Mouse (Mus musculus): ENCODE measurements at regions not wholly inside any gene's neighbourhood (a gene's known extent, or its start where the extent isn't known, plus 50 kb on each side); places are given as distances from the start of the nearest gene placed in this dataset.

DNA sequence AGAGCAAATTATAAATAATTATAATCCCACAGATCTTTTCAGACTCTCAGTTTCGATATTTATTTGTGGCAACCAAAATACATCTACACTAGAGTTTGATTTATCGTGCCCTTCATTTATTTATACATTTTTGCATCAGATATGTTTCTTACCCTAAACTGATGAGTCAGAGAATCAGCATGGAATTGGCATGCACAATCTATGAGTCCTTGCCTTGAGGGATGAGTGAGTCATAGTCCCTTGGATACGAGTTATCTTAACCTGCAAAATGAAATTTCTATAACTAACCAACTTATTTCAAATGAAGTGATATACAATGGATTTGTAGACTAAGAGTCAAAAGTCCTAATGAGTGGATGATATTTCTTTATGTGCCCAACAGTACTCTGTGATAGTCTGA lies 449.9 kb upstream of the Cypt12 start:
- 81% methylated on average over 3 of the region's 3 CpGs for WGBS
- no peak for TF ChIP-seq CTCF (IDR thresholded peaks at IDR 0.05; ENCODE audit: low read depth)

GRCm38 (mm10) chr3:17501556-17501955 lies 446.7 kb upstream of the Cypt12 start:
- TF ChIP-seq CTCF (IDR thresholded peaks at IDR 0.05; ENCODE audit: low read depth) = no peak
- Histone ChIP-seq H3K36me3 (ENCODE audit: insufficient read depth, low read length) (no peaks in the 10 kb centered on the region), H3K27me3 (ENCODE audit: insufficient read depth, low read length) (no peaks in the 10 kb centered on the region), H3K4me2 (ENCODE audit: low read length) (no peak overlapping the region), H3K9ac (ENCODE audit: low read depth, low read length) (no peak overlapping the region), H3K4me3 (replicated peaks; ENCODE audit: low read depth, low read length) (no peak overlapping the region), H3K27ac (no peak overlapping the region), H3K4me1 (replicated peaks; ENCODE audit: insufficient read depth, low read length) (no peaks in the 10 kb centered on the region), H3K9me3 (replicated peaks; ENCODE audit: low read length) (no peaks in the 10 kb centered on the region)
- ATAC-seq (replicated peaks; ENCODE audit: low FRiP score, low read depth) (no peak), DNase-seq (ENCODE audit: low spot score) (no peak)
- 69% methylated on average over 2 of the region's 2 CpGs for WGBS

More for the DNA sequence above, 449.9 kb upstream of the Cypt12 start:
- Histone ChIP-seq H3K27me3 (ENCODE audit: insufficient read depth, low read length) (no peaks in the 10 kb centered on the region), H3K9me3 (replicated peaks; ENCODE audit: low read length) (no peaks in the 10 kb centered on the region), H3K4me1 (replicated peaks; ENCODE audit: insufficient read depth, low read length) (no peaks in the 10 kb centered on the region), H3K4me3 (replicated peaks; ENCODE audit: low read depth, low read length) (no peak overlapping the region), H3K4me2 (ENCODE audit: low read length) (no peak overlapping the region), H3K36me3 (ENCODE audit: insufficient read depth, low read length) (no peaks in the 10 kb centered on the region), H3K27ac (no peak overlapping the region), H3K9ac (ENCODE audit: low read depth, low read length) (no peak overlapping the region)
- DNase-seq (ENCODE audit: low spot score) (no peak), ATAC-seq (replicated peaks; ENCODE audit: low FRiP score, low read depth) (no peak)

DNA sequence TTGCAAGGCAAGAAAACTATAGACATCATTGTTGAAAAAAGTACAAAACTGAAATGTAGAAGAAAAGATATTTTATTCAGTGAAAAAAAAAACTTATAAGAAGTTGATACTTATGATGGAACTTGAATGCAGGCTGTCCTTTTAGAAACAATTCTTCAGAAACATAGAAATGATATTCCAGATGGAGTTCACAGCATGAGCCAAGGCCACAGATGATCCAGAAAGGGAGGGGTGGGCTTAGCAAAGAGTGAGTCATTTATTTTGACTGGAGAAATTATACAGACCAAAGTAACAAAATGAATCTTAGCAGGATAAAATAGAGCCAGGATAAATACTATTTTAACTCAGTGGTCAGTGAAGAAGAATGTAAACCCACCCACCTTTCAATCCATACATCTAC lies 406.9 kb upstream of the Cypt12 start:
- no peak for ATAC-seq (replicated peaks; ENCODE audit: low FRiP score, low read depth)
- no peak overlapping the region for H3K27ac ChIP-seq
- H3K9ac ChIP-seq (ENCODE audit: low read depth, low read length) = no peak overlapping the region
- no peak for DNase-seq (ENCODE audit: low spot score)
- H3K4me1 ChIP-seq (replicated peaks; ENCODE audit: insufficient read depth, low read length) = no peaks in the 10 kb centered on the region
- TF ChIP-seq CTCF (IDR thresholded peaks at IDR 0.05; ENCODE audit: low read depth) = no peak
- no peaks in the 10 kb centered on the region for H3K27me3 ChIP-seq (ENCODE audit: insufficient read depth, low read length)
- H3K9me3 ChIP-seq (replicated peaks; ENCODE audit: low read length) = no peaks in the 10 kb centered on the region
- H3K4me3 ChIP-seq (replicated peaks; ENCODE audit: low read depth, low read length) = no peak overlapping the region
- no peaks in the 10 kb centered on the region for H3K36me3 ChIP-seq (ENCODE audit: insufficient read depth, low read length)
- H3K4me2 ChIP-seq (ENCODE audit: low read length) = no peak overlapping the region

- Histone ChIP-seq H3K4me1 (replicated peaks; ENCODE audit: insufficient read depth, low read length) (no peaks in the 10 kb centered on the region), H3K4me3 (replicated peaks; ENCODE audit: low read depth, low read length) (no peak overlapping the region), H3K4me2 (ENCODE audit: low read length) (no peak overlapping the region), H3K36me3 (ENCODE audit: insufficient read depth, low read length) (no peaks in the 10 kb centered on the region), H3K9me3 (replicated peaks; ENCODE audit: low read length) (no peaks in the 10 kb centered on the region), H3K27me3 (ENCODE audit: insufficient read depth, low read length) (no peaks in the 10 kb centered on the region), H3K9ac (ENCODE audit: low read depth, low read length) (no peak overlapping the region), H3K27ac (no peak overlapping the region)
- DNase-seq (ENCODE audit: low spot score) (no peak), ATAC-seq (replicated peaks; ENCODE audit: low FRiP score, low read depth) (no peak)
- 43% methylated on average over 1 of the region's 1 CpGs for WGBS
- TF ChIP-seq CTCF (IDR thresholded peaks at IDR 0.05; ENCODE audit: low read depth) = no peak
Measured at GRCm38 (mm10) chr3:17547559-17548059, 400.6 kb upstream of the Cypt12 start.

- H3K4me2 ChIP-seq (ENCODE audit: low read length) = no peak overlapping the region
- H3K36me3 ChIP-seq (ENCODE audit: insufficient read depth, low read length) = no peaks in the 10 kb centered on the region
- H3K4me3 ChIP-seq (replicated peaks; ENCODE audit: low read depth, low read length) = no peak overlapping the region
- H3K27ac ChIP-seq = no peak overlapping the region
- no peak for DNase-seq (ENCODE audit: low spot score)
- H3K27me3 ChIP-seq (ENCODE audit: insufficient read depth, low read length) = no peaks in the 10 kb centered on the region
- TF ChIP-seq CTCF (IDR thresholded peaks at IDR 0.05; ENCODE audit: low read depth) = no peak
- no peaks in the 10 kb centered on the region for H3K9me3 ChIP-seq (replicated peaks; ENCODE audit: low read length)
- no peak overlapping the region for H3K9ac ChIP-seq (ENCODE audit: low read depth, low read length)
- no peaks in the 10 kb centered on the region for H3K4me1 ChIP-seq (replicated peaks; ENCODE audit: insufficient read depth, low read length)
- ATAC-seq (replicated peaks; ENCODE audit: low FRiP score, low read depth) = no peak
- WGBS = 69% methylated on average over 9 of the region's 9 CpGs
Measured at GRCm38 (mm10) chr3:17582487-17582886, 365.7 kb upstream of the Cypt12 start.

- no peak for TF ChIP-seq CTCF (IDR thresholded peaks at IDR 0.05; ENCODE audit: low read depth)
- ATAC-seq (replicated peaks; ENCODE audit: low FRiP score, low read depth) (no peak), DNase-seq (ENCODE audit: low spot score) (no peak)
- Histone ChIP-seq H3K4me1 (replicated peaks; ENCODE audit: insufficient read depth, low read length) (no peaks in the 10 kb centered on the region), H3K27me3 (ENCODE audit: insufficient read depth, low read length) (no peaks in the 10 kb centered on the region), H3K9me3 (replicated peaks; ENCODE audit: low read length) (no peaks in the 10 kb centered on the region), H3K36me3 (ENCODE audit: insufficient read depth, low read length) (no peaks in the 10 kb centered on the region), H3K4me2 (ENCODE audit: low read length) (no peak overlapping the region), H3K9ac (ENCODE audit: low read depth, low read length) (no peak overlapping the region), H3K4me3 (replicated peaks; ENCODE audit: low read depth, low read length) (no peak overlapping the region), H3K27ac (no peak overlapping the region)
- 59% methylated on average over 2 of the region's 2 CpGs for WGBS
Measured at GRCm38 (mm10) chr3:17589956-17590546, 358.2 kb upstream of the Cypt12 start.

DNA sequence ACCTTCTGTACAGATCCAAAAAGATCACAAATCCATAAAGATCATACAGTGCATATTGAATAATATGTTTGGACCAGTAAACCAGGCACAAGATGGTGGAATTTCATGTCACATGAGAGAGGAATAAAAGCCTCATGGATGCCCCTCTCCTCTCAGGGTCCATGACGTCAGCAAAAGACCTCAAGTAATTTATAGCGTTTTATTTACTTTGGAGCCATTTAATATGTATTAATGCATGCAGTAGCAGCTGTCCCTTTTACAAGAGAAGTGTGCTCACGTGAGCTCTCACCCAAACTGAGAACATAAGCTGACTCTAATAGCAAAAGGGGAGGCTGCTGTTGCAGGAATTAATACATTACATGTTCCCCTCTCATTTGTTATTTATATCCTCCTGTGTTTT lies 355.7 kb upstream of the Cypt12 start:
- DNase-seq (ENCODE audit: low spot score) (no peak), ATAC-seq (replicated peaks; ENCODE audit: low FRiP score, low read depth) (no peak)
- Histone ChIP-seq H3K36me3 (ENCODE audit: insufficient read depth, low read length) (no peaks in the 10 kb centered on the region), H3K4me3 (replicated peaks; ENCODE audit: low read depth, low read length) (no peak overlapping the region), H3K9me3 (replicated peaks; ENCODE audit: low read length) (no peaks in the 10 kb centered on the region), H3K27ac (no peak overlapping the region), H3K4me2 (ENCODE audit: low read length) (no peak overlapping the region), H3K4me1 (replicated peaks; ENCODE audit: insufficient read depth, low read length) (no peaks in the 10 kb centered on the region), H3K27me3 (ENCODE audit: insufficient read depth, low read length) (no peaks in the 10 kb centered on the region), H3K9ac (ENCODE audit: low read depth, low read length) (no peak overlapping the region)
- no peak for TF ChIP-seq CTCF (IDR thresholded peaks at IDR 0.05; ENCODE audit: low read depth)
- 30% methylated on average over 3 of the region's 3 CpGs for WGBS
